Mouse (Mus musculus): Measurements from ENCODE around the gene Tpcn2.

The Tpcn2 gene

GRCm38 (mm10) chr7:145298666-145299490, 15.1 kb upstream of the Tpcn2 start:
- no peak for DNase-seq

GRCm38 (mm10) chr7:145293859-145294258, 10.0 kb upstream of the Tpcn2 start:
- peak in 1 of 2 experiments; percentile 24 for DNase-seq

- no peak for DNase-seq
These were observed 8.9 kb upstream of the Tpcn2 start for GRCm38 (mm10) chr7:145292726-145293125.

- DNase-seq: no peak
These were observed 8.0 kb upstream of the Tpcn2 start for GRCm38 (mm10) chr7:145291847-145292246.

GRCm38 (mm10) chr7:145289302-145289701, 5.5 kb upstream of the Tpcn2 start:
- no peak for DNase-seq

GRCm38 (mm10) chr7:145287410-145287809, 3.6 kb upstream of the Tpcn2 start:
- no peak for DNase-seq

GRCm38 (mm10) chr7:145285476-145285875, 1.7 kb upstream of the Tpcn2 start:
- no peak for DNase-seq

- DNase-seq: no peak
These were observed 482 bp upstream of the Tpcn2 start for GRCm38 (mm10) chr7:145284293-145284692.

GRCm38 (mm10) chr7:145283041-145283440, 770 bp downstream of the Tpcn2 start:
- DNase-seq: no peak

- DNase-seq: no peak
These were observed 2.4 kb downstream of the Tpcn2 start for GRCm38 (mm10) chr7:145281396-145281795.

- DNase-seq: no peak
These were observed 8.3 kb downstream of the Tpcn2 start for GRCm38 (mm10) chr7:145275488-145275887.

- no peak for DNase-seq
These were observed 12.9 kb downstream of the Tpcn2 start for GRCm38 (mm10) chr7:145270955-145271354.

GRCm38 (mm10) chr7:145268890-145269289, 14.9 kb downstream of the Tpcn2 start:
- no peak for DNase-seq

- DNase-seq: no peak
These were observed 17.8 kb downstream of the Tpcn2 start for GRCm38 (mm10) chr7:145266011-145266410.

- no peak for DNase-seq
These were observed 19.6 kb downstream of the Tpcn2 start for GRCm38 (mm10) chr7:145264202-145264601.

- no peak for DNase-seq
These were observed 27.7 kb downstream of the Tpcn2 start for GRCm38 (mm10) chr7:145256092-145256491.

GRCm38 (mm10) chr7:145253986-145254630, 29.7 kb downstream of the Tpcn2 start:
- DNase-seq: no peak

- peak; percentile 57 to 63 for DNase-seq
These were observed 30.9 kb downstream of the Tpcn2 start for GRCm38 (mm10) chr7:145252715-145253476.

GRCm38 (mm10) chr7:145250225-145250624, 33.6 kb downstream of the Tpcn2 start:
- DNase-seq: no peak

GRCm38 (mm10) chr7:145248911-145249310, 34.9 kb downstream of the Tpcn2 start:
- DNase-seq: no peak

- peak; percentile 63 to 72 for DNase-seq
These were observed 40.7 kb downstream of the Tpcn2 start for GRCm38 (mm10) chr7:145242851-145243712.

- no peak for DNase-seq
These were observed 41.8 kb downstream of the Tpcn2 start for GRCm38 (mm10) chr7:145242028-145242427.
